11 mouse cellular contexts compared by ENCODE assay signal in the genomic region with DNA sequence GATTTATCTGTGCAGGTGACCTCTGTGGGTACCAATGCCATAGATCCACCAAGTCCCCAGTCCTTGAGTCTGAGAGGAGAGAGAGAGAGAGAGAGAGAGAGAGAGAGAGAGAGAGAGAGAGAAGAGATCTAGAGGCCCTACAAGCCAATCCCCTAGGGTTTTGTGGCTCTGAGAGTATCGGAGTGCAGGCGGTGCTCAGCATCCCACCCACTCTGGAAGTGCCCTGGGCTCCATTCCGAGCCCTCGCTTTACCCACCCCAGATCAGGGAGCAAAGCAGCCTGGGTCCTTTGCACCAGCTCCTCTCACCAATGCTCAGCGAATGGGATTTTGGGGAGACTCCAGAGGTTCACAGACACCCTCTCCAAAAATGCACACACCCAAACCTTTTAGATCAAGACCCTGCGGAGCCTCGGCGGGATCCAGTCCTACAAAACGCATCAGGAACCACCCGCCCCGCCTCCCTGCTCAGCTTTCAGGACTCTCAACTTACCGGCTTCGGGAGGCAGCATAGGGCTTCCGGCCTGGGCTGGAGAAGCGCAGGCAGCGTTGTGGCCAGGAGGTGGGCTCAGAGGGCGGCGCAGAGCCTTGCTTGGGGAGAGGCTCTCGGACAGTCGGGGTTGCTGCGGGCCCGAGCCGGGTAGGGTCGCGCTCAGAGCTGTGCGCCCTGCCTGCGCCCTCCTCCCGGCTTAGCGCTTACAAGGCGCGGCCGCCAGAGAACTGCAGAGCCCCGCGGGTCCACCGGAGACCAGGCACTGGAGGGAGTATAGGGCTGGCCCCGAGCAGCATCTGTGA. TPM values are rescaled to one million over a fixed set of nuclear protein-coding genes. Genes with fewer than 3 reads are reported as not detected.
DNase-seq lines count a peak whose midpoint lies in the region; ATAC-seq lines count a peak whose summit lies in the region.
"Had no signal": no experiment of that assay in that cellular context is flagged by ENCODE, and none has a peak within 500 bp of the region (broad histone marks: within the 10 kb centered on the region; RNA-seq: fewer than 3 reads in every experiment).

No protein-coding gene starts in this region.

- H3K27ac ChIP-seq in heart, embryonic 15.5 days: no peak overlapping the region
- no peak overlapping the region for H3K27ac ChIP-seq in hindbrain, embryonic 11.5 days (ENCODE audit: low read depth, low read length)
- H3K27ac ChIP-seq in midbrain, embryonic 16.5 days (ENCODE audit: low read length): peak overlapping the region; percentile 76

- intact Hi-C loops in heart, postnatal 36 days (cut with DNase I): no loop called here

- no peak overlapping the region for H3K9ac ChIP-seq in heart, embryonic 15.5 days
- H3K9ac ChIP-seq in hindbrain, embryonic 11.5 days (ENCODE audit: low read depth, low read length): no peak overlapping the region
- peak overlapping the region; percentile 61 for H3K9ac ChIP-seq in midbrain, embryonic 16.5 days (ENCODE audit: low read depth, low read length)

- H3K36me3 ChIP-seq in heart, embryonic 15.5 days: no peaks in the 10 kb centered on the region
- H3K36me3 ChIP-seq in hindbrain, embryonic 11.5 days (ENCODE audit: control insufficient read depth, insufficient read depth, low read length): no peaks in the 10 kb centered on the region
- no peaks in the 10 kb centered on the region for H3K36me3 ChIP-seq in midbrain, embryonic 16.5 days (ENCODE audit: control insufficient read depth, insufficient read depth, low read length)

- peak overlapping the region; percentile 57 for H3K4me2 ChIP-seq in heart, embryonic 15.5 days
- 0 out of 2 replicates have a peak overlapping the region, but pooled peaks have one; percentile 1 for H3K4me2 ChIP-seq in hindbrain, embryonic 11.5 days (replicated peaks; ENCODE audit: low read depth, low read length)
- H3K4me2 ChIP-seq in midbrain, embryonic 16.5 days (ENCODE audit: low read length): peak overlapping the region; percentile 54

- H3K27me3 ChIP-seq in heart, embryonic 15.5 days: peaks cover 100% of the 10 kb centered on the region
- peaks cover 98% of the 10 kb centered on the region for H3K27me3 ChIP-seq in hindbrain, embryonic 11.5 days (ENCODE audit: control insufficient read depth, insufficient read depth, low read length)
- peaks cover 79% of the 10 kb centered on the region for H3K27me3 ChIP-seq in midbrain, embryonic 16.5 days (ENCODE audit: control insufficient read depth, insufficient read depth, low read depth, low read length)

- no peaks in the 10 kb centered on the region for H3K9me3 ChIP-seq in heart, embryonic 15.5 days (replicated peaks)
- no peaks in the 10 kb centered on the region for H3K9me3 ChIP-seq in hindbrain, embryonic 11.5 days (ENCODE audit: control insufficient read depth, low read length)
- H3K9me3 ChIP-seq in midbrain, embryonic 16.5 days (replicated peaks; ENCODE audit: control insufficient read depth, low read length, poor library complexity, severe bottlenecking): no peaks in the 10 kb centered on the region

- H3K4me1 ChIP-seq in heart, embryonic 15.5 days (replicated peaks): peaks cover 29% of the 10 kb centered on the region
- H3K4me1 ChIP-seq in hindbrain, embryonic 11.5 days (replicated peaks; ENCODE audit: control insufficient read depth, insufficient read depth, low read length): peaks cover 2% of the 10 kb centered on the region; the same call in 1 of the 2 replicates
- peaks cover 8% of the 10 kb centered on the region for H3K4me1 ChIP-seq in midbrain, embryonic 16.5 days (ENCODE audit: control insufficient read depth, insufficient read depth, low read length)

- H3K4me3 ChIP-seq in heart, embryonic 15.5 days: peak overlapping the region; percentile 34
- 0 out of 2 replicates have a peak overlapping the region, but pooled peaks have one; percentile 4 for H3K4me3 ChIP-seq in hindbrain, embryonic 11.5 days (ENCODE audit: low read depth, low read length)
- peak overlapping the region; percentile 31 for H3K4me3 ChIP-seq in midbrain, embryonic 16.5 days (ENCODE audit: low read depth, low read length)

- ATAC-seq in heart, embryonic 15.5 days (replicated peaks; ENCODE audit: insufficient number of reproducible peaks, insufficient read depth, low FRiP score, low read depth): no peak
- peak; percentile 15; the same call in 1 of the 2 replicates for ATAC-seq in hindbrain, embryonic 11.5 days (ENCODE audit: low FRiP score)
- ATAC-seq in midbrain, embryonic 16.5 days: no peak

- WGBS in heart, embryonic 15.5 days: 1% methylated on average over 35 of the region's 36 CpGs
- WGBS in hindbrain, embryonic 11.5 days: under 1% methylated on average over 29 of the region's 36 CpGs
- under 1% methylated on average over 35 of the region's 36 CpGs for WGBS in midbrain, embryonic 16.5 days

- no peak for DNase-seq in heart, postnatal 36 days
- peak; percentile 83 for DNase-seq in ZHBTc4 (ENCODE audit: low read depth, low spot score)
- DNase-seq in hindbrain, embryonic 11.5 days (ENCODE audit: low spot score): peak; percentile 69
- DNase-seq in frontal cortex, postnatal 25 days (ENCODE audit: low spot score in 2 of 2): no peak
- DNase-seq in spleen, adult 12 weeks (ENCODE audit: low spot score): no peak
- no peak for DNase-seq in frontal cortex, adult 2 months (ENCODE audit: extremely low spot score in 1 of 2, low spot score in 1 of 2)
- DNase-seq: lung, postnatal 36 days had no signal

RNA-seq across cellular contexts. Expression of a gene that starts 4.4 kb away (rescaled TPM):
- not detected in 2 replicates for polyA plus RNA-seq in heart, embryonic 15.5 days (2015; fragmentation: Nextera tagmentation; extraction: Ambion mirVana)
- not detected for total RNA-seq in heart, postnatal 36 days (2021)
- polyA plus RNA-seq in hindbrain, embryonic 11.5 days (2014; fragmentation: Nextera tagmentation; extraction: Ambion mirVana): 0.09 and 0.18 TPM in 2 replicates
- polyA plus RNA-seq in midbrain, embryonic 16.5 days (2015; fragmentation: Nextera tagmentation; extraction: Ambion mirVana): 19.1 and 24.2 TPM in 2 replicates
- polyA plus RNA-seq in frontal cortex, adult 2 months (2012; rRNA removed): 0.74 and 1.2 TPM in 2 replicates
- total RNA-seq: CH12.LX had no signal
- polyA plus RNA-seq: small intestine, adult 2 months had no signal

Comparison
In these comparisons a context has a peak if more than half of its experiments do, and no peak if none do; other contexts are left out.
1. H3K4me2 ChIP-seq: peak in every context shown above with its lines; median percentile 57 in heart, embryonic 15.5 days; 54 in midbrain, embryonic 16.5 days; 1 in hindbrain, embryonic 11.5 days.
2. DNase-seq: peak in ZHBTc4 (single experiment) and hindbrain, embryonic 11.5 days (single experiment); none in heart, postnatal 36 days (0 of 2), frontal cortex, postnatal 25 days (0 of 2), spleen, adult 12 weeks (single experiment) and frontal cortex, adult 2 months (0 of 2).
3. Peak in every context shown above with its lines, with median percentiles within 50 percentile points of each other: H3K4me3 ChIP-seq.